Mouse (Mus musculus) T-helper 17 cell (primary cell): Measurements from ENCODE around the gene Mfsd12.

Source experiments
- in situ Hi-C, 2 experiments: fragments of 300-600 bp; cut with MboI, MseI; formaldehyde crosslinking; loops; 1 replicate in 1 of 2; 2 replicates in 1 of 2; pipeline ENCODE4 v1.15.1; 2025; ENCODE audit warnings: high pct_unique_total_duplicates in 2 of 2

Mfsd12 gene

GRCm38 (mm10) chr10:81379183-81379553, 21.9 kb downstream of the Mfsd12 start:
- in situ Hi-C loops: no loop called here

- in situ Hi-C loops: no loop called here
Measured at GRCm38 (mm10) chr10:81379809-81380378, 22.6 kb downstream of the Mfsd12 start.

- in situ Hi-C loops: no loop called here
Measured at GRCm38 (mm10) chr10:81382039-81382438, 24.7 kb downstream of the Mfsd12 start.

DNA sequence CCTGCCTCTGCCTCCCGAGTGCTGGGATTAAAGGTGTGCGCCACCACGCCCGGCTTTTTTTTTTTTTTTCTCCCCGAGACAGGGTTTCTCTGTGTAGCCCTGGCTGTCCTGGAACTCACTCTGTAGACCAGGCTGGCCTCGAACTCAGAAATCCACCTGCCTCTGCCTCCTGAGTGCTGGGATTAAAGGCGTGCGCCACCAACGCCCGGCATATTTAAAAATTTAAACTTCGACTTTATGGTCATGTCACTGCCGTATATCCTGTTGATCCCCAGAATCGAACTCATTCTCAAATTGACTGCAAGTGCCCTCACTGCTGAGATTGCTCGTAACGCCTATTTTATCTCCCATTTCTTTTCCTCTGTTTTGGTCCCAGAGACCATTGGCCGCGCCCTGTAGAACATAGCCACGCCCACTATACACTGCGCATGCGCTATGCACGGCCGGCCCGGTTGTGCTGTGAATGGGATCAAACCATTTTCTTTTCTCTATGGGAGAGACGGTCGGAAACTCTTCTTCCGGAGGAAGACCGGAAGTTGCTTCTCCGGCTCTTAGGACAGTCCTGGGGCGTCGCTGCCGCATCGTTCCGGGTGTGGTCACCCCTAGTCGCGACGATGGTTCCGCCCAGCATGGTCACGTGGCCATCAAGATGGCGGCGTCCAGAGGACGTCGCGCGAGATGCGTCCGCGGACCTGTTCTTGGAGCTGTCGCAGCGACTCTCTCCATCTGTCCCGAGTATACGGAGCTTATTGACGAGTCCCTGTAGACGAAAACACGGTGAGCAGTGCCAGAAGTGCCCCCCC, 26.7 kb downstream of the Mfsd12 start, which contains the start of the genes Dohh and Gm48551:
Gene Dohh, plus strand, starts transcription at position 627 of the 803 bp plus-strand sequence.
Gene Gm48551, plus strand, starts transcription at position 665 of the 803 bp plus-strand sequence.
- in situ Hi-C loops: no loop called here

DNA sequence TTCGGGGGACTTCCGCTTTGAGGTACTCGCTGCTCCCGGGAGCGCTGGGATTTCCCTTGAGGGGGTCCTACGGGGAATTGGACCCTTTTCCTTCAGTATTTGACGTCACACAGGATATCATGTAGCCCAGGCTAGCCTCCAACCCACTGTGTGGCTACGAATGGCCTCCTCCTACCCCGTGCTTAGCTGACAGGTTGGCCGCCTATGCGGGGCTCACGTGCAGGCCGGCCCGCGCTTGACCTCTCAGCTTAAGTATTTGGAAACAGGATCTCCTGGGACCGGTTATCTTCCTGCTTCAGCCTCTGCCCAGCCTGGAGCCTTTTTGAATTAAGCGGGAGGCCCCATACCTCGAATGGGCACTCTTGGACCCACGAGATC, 27.3 kb downstream of the Mfsd12 start:
- in situ Hi-C loops: no loop called here

GRCm38 (mm10) chr10:81385603-81386306, 28.5 kb downstream of the Mfsd12 start:
- in situ Hi-C loops: no loop called here

DNA sequence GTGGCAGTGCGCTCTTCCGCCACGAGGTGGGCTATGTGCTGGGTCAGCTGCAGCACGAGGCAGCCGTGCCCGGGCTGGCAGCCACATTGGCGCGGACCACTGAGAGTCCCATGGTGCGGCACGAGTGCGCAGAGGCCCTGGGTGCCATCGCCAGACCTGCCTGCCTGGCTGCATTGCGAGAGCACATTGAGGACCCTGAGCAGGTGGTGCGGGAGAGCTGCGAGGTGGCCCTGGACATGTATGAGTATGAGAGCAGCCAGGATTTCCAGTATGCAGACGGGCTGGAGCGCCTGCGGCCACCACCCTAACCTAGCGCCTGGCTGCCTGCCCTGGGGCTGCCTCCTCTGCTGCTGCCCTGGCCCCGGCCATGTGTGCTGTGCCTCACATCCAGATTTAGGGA, 30.4 kb downstream of the Mfsd12 start:
- in situ Hi-C loops: no loop called here

GRCm38 (mm10) chr10:81388505-81389055, 31.3 kb downstream of the Mfsd12 start, which contains the start of gene Gm48552:
TSS of gene Gm48552 (plus strand) at chr10:81389005.
- in situ Hi-C loops: no loop called here

- in situ Hi-C loops: no loop called here
Measured at GRCm38 (mm10) chr10:81389373-81389772, 32.1 kb downstream of the Mfsd12 start.

- in situ Hi-C loops: loop anchor here (5.0 kb wide), 3 partner anchors 52 to 142 kb away; no protein-coding TSS in a partner anchor
Measured at GRCm38 (mm10) chr10:81389801-81390677, 32.7 kb downstream of the Mfsd12 start.

- in situ Hi-C loops: loop anchor here (5.0 kb wide), 3 partner anchors 52 to 142 kb away; no protein-coding TSS in a partner anchor
Measured at GRCm38 (mm10) chr10:81390678-81390965, 33.3 kb downstream of the Mfsd12 start.

GRCm38 (mm10) chr10:81392270-81392669, 35.0 kb downstream of the Mfsd12 start:
- in situ Hi-C loops: loop anchor here (5.0 kb wide), 3 partner anchors 50 to 140 kb away; no protein-coding TSS in a partner anchor

DNA sequence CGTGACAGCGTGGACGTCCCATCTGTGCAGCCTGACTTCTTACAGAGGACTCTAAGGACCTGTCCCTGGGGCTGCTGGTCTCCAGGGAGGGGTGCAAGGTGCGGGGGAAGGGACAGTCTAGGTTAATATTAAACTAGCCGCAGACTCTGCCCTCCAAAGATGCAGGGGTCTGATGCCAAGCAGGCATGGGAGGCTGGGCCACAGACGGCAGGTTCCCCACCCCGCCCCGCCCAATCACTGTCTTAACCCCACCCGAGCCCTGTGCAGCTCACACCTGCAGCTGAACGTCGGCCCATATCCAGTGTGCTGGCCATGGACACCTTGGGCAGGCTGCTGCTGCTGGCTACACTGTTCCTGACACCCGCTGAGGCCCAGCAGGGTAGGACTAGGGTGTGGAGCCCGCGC, 35.5 kb downstream of the Mfsd12 start, which contains the start of gene Smim24:
Gene Smim24, plus strand, starts transcription at position 271 of the 405 bp plus-strand sequence.
- in situ Hi-C loops: loop anchor here (5.0 kb wide), 3 partner anchors 50 to 140 kb away; no protein-coding TSS in a partner anchor

DNA sequence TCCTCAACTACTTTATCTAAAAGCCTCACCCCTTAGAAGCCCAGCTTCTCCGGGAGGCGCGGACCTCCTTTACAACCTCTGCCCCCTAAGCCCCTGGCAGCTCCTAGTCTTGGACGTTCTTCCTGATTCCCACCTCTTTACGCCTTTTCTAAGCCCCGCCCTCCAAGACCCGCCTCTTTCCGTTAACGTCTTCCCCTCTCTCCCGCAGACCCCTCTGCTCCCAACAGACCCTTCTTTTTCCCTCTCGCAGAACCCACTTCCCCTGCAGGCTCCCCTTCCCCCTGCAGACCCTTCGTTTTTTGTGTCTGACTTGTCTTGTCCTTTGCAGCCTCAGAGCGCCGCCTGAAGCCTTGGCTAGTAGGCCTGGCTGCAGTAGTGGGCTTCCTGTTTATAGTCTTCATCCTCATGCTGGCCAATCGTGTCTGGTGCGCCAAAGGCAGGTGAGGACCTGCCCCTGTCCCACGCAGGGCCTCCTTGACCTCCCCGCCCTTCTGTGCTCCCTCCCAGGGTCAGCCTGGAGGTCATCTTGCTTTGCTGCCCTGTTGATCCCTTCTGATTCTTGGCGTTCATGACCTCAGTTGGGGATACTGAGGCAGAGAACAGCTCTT, 36.3 kb downstream of the Mfsd12 start:
- in situ Hi-C loops: loop anchor here (5.0 kb wide), 3 partner anchors 49 to 139 kb away; no protein-coding TSS in a partner anchor

GRCm38 (mm10) chr10:81395127-81395526, 37.8 kb downstream of the Mfsd12 start:
- in situ Hi-C loops: no loop called here

- in situ Hi-C loops: no loop called here
Measured at GRCm38 (mm10) chr10:81395865-81396264, 38.6 kb downstream of the Mfsd12 start.

GRCm38 (mm10) chr10:81396749-81397148, 39.5 kb downstream of the Mfsd12 start:
- in situ Hi-C loops: no loop called here

DNA sequence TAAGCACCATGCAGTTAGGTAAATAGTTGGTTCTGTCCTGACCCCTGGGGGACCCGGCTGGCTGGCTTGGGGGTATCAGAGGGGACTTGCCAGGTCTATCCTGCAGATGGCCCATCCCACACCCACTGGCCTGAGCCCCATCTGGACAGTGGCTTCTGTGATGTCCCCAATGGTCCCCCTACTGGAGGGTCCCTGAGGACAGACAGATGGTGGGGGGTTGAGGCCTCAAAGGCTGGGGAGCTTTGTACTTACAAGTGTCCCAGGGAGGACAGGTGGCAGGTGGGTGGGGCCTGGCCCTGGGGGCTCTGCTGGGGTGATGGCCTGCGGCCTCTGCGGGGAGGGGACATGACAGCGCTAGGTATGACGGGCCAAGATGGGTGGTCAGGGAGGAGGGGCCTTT, 42.0 kb downstream of the Mfsd12 start:
- in situ Hi-C loops: no loop called here

DNA sequence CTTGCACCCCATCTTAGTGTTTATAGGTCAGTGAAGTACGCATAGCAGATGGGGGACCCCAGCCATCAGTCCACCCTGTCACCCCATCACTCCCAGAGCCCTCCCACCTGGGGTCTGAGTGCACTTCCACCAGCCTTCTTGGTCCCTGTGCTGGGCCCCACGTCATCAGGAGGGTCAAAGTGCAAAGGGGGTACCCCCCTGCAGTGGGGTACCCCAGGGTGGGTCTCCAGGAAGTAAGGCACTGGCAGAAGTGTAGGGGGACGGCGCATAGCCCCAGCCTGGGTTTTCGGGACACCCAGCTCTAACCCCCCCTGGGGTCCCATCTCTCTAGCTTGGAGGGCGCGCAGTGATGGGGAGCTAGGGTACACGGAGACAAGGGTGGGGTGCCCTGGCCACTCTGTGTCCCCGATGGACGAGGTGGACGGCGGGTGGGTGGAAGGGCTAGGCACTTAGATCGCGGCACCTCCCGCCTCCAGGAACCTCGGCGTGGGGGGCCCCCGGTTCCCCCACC, 42.6 kb downstream of the Mfsd12 start:
- in situ Hi-C loops: no loop called here
